8 mouse cellular contexts compared by ENCODE assay signal in genomic region chr7:6940761-6941231, GRCm38 (mm10). TPM values are rescaled to one million over a fixed set of nuclear protein-coding genes. Genes with fewer than 3 reads are reported as not detected.
DNase-seq lines count a peak whose midpoint lies in the region; ATAC-seq and TF ChIP-seq lines count a peak whose summit lies in the region.

No protein-coding gene starts in this region.

- peak; percentile 21 for TF ChIP-seq CTCF in C2C12 (IDR thresholded peaks at IDR 0.05; ENCODE audit: control insufficient read depth, insufficient read depth, insufficient read length)
- TF ChIP-seq CTCF in cortical plate, adult 2 months (IDR thresholded peaks at IDR 0.05; ENCODE audit: extremely low read depth, insufficient read depth, low read length), result peak; percentile 42; the same call in 1 of the 2 replicates

- peak overlapping the region; percentile 13; the same call in 1 of the 2 replicates for H3K9ac ChIP-seq in hindbrain, embryonic 13.5 days
- no peak overlapping the region for H3K9ac ChIP-seq in stomach, embryonic 15.5 days

- peak overlapping the region; percentile 37 for H3K4me2 ChIP-seq in hindbrain, embryonic 13.5 days
- H3K4me2 ChIP-seq in stomach, embryonic 15.5 days, result peak overlapping the region; percentile 37; the same call in 1 of the 2 replicates

- no peaks in the 10 kb centered on the region for H3K79me3 ChIP-seq in C2C12 (ENCODE audit: low read depth)

- WGBS in hindbrain, embryonic 13.5 days, result 26% methylated on average over 16 of the region's 16 CpGs
- 19% methylated on average over 16 of the region's 16 CpGs for WGBS in stomach, embryonic 15.5 days

- no peaks in the 10 kb centered on the region for H3K27me3 ChIP-seq in C2C12 (ENCODE audit: control insufficient read depth, insufficient read depth, insufficient read length)
- no peaks in the 10 kb centered on the region for H3K27me3 ChIP-seq in hindbrain, embryonic 13.5 days
- H3K27me3 ChIP-seq in stomach, embryonic 15.5 days (replicated peaks), result no peaks in the 10 kb centered on the region

- TF ChIP-seq POLR2A in cortical plate, adult 2 months (IDR thresholded peaks at IDR 0.05; ENCODE audit: extremely low read depth, insufficient read depth, low read length), result no peak

- no peak overlapping the region for H3ac ChIP-seq in C2C12 (ENCODE audit: control insufficient read depth, insufficient read length, low read depth)

- H3K36me3 ChIP-seq in C2C12 (ENCODE audit: control insufficient read depth, insufficient read depth), result no peaks in the 10 kb centered on the region
- H3K36me3 ChIP-seq in hindbrain, embryonic 13.5 days, result no peaks in the 10 kb centered on the region
- H3K36me3 ChIP-seq in stomach, embryonic 15.5 days, result no peaks in the 10 kb centered on the region

- no peaks in the 10 kb centered on the region for H3K4me1 ChIP-seq in cortical plate, adult 2 months (ENCODE audit: control insufficient read depth, insufficient read depth, low read length)
- H3K4me1 ChIP-seq in hindbrain, embryonic 13.5 days (replicated peaks), result peaks cover 3% of the 10 kb centered on the region; the same call in 1 of the 2 replicates
- H3K4me1 ChIP-seq in stomach, embryonic 15.5 days, result 0 out of 2 replicates have a peak, but pooled peaks cover 2% of the 10 kb centered on the region

- H3K79me2 ChIP-seq in C2C12 (ENCODE audit: control insufficient read depth, insufficient read depth), result no peaks in the 10 kb centered on the region

- peak; percentile 67 for ATAC-seq in frontal cortex, adult (ENCODE audit: low TSS enrichment)
- ATAC-seq in hindbrain, embryonic 13.5 days (ENCODE audit: low FRiP score), result peak; percentile 71
- ATAC-seq in megakaryocyte, adult 5-6 weeks (ENCODE audit: poor library complexity, severe bottlenecking), result peak; percentile 67; the same call in 1 of the 2 replicates
- ATAC-seq in stomach, embryonic 15.5 days (ENCODE audit: insufficient read depth, low FRiP score, low read depth), result 0 out of 2 replicates have a peak, but pooled peaks have one; percentile 27

- no peak overlapping the region for H3K27ac ChIP-seq in cortical plate, adult 2 months (ENCODE audit: insufficient read depth, low read length)
- no peak overlapping the region for H3K27ac ChIP-seq in hindbrain, embryonic 13.5 days
- no peak overlapping the region for H3K27ac ChIP-seq in stomach, embryonic 15.5 days

- no peak overlapping the region for H3K4me3 ChIP-seq in C2C12 (ENCODE audit: insufficient read depth, poor library complexity, severe bottlenecking)
- peak overlapping the region; percentile 32; the same call in 1 of the 2 replicates for H3K4me3 ChIP-seq in cortical plate, adult 2 months (ENCODE audit: insufficient read depth, low read length)
- H3K4me3 ChIP-seq in hindbrain, embryonic 13.5 days, result peak overlapping the region; percentile 15; the same call in 1 of the 2 replicates
- H3K4me3 ChIP-seq in stomach, embryonic 15.5 days (replicated peaks), result no peak overlapping the region

- DNase-seq in frontal cortex, adult 2 months (ENCODE audit: extremely low spot score in 1 of 2, low spot score in 1 of 2), result no peak
- DNase-seq in spleen, postnatal 36 days (ENCODE audit: low spot score in 2 of 2), result no peak

- H3K9me3 ChIP-seq in hindbrain, embryonic 13.5 days, result no peaks in the 10 kb centered on the region
- no peaks in the 10 kb centered on the region for H3K9me3 ChIP-seq in stomach, embryonic 15.5 days

TF ChIP-seq in C2C12, 6 proteins besides CTCF, POLR2A, EP300 and RAD21:
- TF ChIP-seq MYOG (IDR thresholded peaks at IDR 0.05; ENCODE audit: control insufficient read depth, extremely low read depth, insufficient read length), result no peak
- TF ChIP-seq USF1 (IDR thresholded peaks at IDR 0.05; ENCODE audit: low read depth), result no peak
- no peak for TF ChIP-seq MAX (IDR thresholded peaks at IDR 0.05)

RNA-seq across cellular contexts. Expression of gene Aurkc, which starts 54.3 kb away (rescaled TPM):
- polyA plus RNA-seq in frontal cortex, adult 2 months (2012; rRNA removed), result 0.20 and 0.61 TPM in 2 replicates
- not detected for polyA plus RNA-seq in C2C12 (2012; fragmentation: generic; extraction: Trizol)
- 0.23 and 0.29 TPM in 2 replicates for polyA plus RNA-seq in cortical plate, adult 2 months (2012; rRNA removed)
- polyA plus RNA-seq in hindbrain, embryonic 13.5 days (2015; fragmentation: Nextera tagmentation; extraction: Ambion mirVana), result 0.36 TPM in 1 of 2 replicates, not detected in the other
- not detected in 2 replicates for total RNA-seq in megakaryocyte, adult 5-6 weeks (2015)
- not detected in 2 replicates for total RNA-seq in megakaryocyte, adult 5-6 weeks (2017)
- polyA plus RNA-seq in stomach, embryonic 15.5 days (2015; fragmentation: Nextera tagmentation; extraction: Ambion mirVana), result not detected in 2 replicates

Comparison
In these comparisons a context has a peak if more than half of its experiments do, and no peak if none do; other contexts are left out.
1. H3K4me3 ChIP-seq: peak in cortical plate, adult 2 months (single experiment) and hindbrain, embryonic 13.5 days (single experiment); none in C2C12 (single experiment) and stomach, embryonic 15.5 days (single experiment).
2. Peak in every context shown above with its lines, with median percentiles within 50 percentile points of each other: ATAC-seq.